Mouse (Mus musculus): ENCODE measurements at regions not wholly inside any gene's neighbourhood (a gene's known extent, or its start where the extent isn't known, plus 50 kb on each side); places are given as distances from the start of the nearest gene placed in this dataset.

DNA sequence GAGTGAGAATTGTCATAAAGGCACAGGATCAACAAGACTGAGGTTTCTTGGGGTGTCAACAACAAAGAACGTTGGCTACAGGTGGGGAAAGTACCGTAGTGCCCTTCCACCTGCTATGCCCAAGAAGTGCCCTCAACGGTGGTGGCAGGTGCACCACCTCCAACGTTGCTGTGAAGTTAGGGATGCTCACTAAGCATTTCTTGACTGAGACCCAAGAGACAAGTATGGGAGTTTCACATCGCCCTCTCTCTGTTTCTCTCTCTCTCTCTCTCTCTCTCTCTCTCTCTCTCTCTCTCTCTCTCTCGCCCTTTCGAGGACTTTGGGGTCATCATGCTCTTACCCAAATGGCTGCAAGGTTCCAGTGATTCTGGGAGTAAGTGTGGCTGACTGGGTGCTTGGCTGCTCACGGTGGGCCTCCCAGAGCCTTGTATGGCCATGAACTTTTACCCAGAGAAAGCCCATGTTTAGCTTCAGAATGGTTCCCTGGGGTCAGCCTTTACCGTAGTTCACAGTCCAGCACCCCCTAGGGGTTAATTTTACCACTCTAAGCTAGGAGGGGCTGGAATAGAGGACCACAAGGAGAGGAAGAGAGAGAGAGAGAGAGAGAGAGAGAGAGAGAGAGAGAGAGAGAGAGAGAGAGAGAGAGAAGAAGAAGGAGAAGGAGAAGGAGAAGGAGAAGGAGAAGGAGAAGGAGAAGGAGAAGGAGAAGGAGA lies 113.2 kb upstream of the Ccnd2 start:
- peaks cover 14% of the 10 kb centered on the region for H3K4me1 ChIP-seq
- H3K27me3 ChIP-seq (replicated peaks) = peaks cover 47% of the 10 kb centered on the region
- peak overlapping the region; percentile 66 for H3K4me2 ChIP-seq
- H3K4me3 ChIP-seq = no peak overlapping the region
- ATAC-seq = no peak
- 0 out of 2 replicates have a peak overlapping the region, but pooled peaks have one; percentile 26 for H3K27ac ChIP-seq
- 53% methylated on average over 9 of the region's 9 CpGs for WGBS (ENCODE audit: insufficient replicate concordance)
- H3K9me3 ChIP-seq (replicated peaks) = no peaks in the 10 kb centered on the region
- no peak overlapping the region for H3K9ac ChIP-seq
- no peaks in the 10 kb centered on the region for H3K36me3 ChIP-seq

- Histone ChIP-seq H3K4me1 (peaks cover 14% of the 10 kb centered on the region), H3K36me3 (no peaks in the 10 kb centered on the region), H3K4me2 (peak overlapping the region; percentile 66), H3K4me3 (peak overlapping the region; percentile 44), H3K27ac (peak overlapping the region; percentile 66; the same call in 1 of the 2 replicates), H3K9me3 (replicated peaks) (no peaks in the 10 kb centered on the region), H3K27me3 (replicated peaks) (peaks cover 52% of the 10 kb centered on the region), H3K9ac (peak overlapping the region; percentile 59)
- WGBS (ENCODE audit: insufficient replicate concordance) = 2% methylated on average over 20 of the region's 21 CpGs
- peak; percentile 27; the same call in 1 of the 2 replicates for ATAC-seq
These were observed 114.2 kb upstream of the Ccnd2 start for GRCm38 (mm10) chr6:127265901-127266812.

DNA sequence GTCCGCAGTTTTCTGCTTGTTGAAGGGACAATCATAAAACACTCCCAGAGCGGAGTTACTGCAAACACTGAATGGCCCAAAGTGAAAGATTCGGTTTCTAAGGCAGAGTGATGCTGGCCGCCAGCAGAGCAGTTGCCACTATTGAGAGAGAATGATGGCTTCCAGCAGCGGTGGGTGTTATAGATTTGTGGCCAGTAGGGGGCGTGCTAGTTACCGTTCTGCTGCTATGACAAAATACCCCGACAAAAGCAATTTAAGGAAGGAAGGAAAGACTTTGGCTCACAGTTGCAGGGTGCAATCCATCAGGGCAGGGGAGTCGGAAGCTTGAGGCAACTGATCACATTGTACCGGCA lies 114.8 kb upstream of the Ccnd2 start:
- 0 out of 2 replicates have a peak overlapping the region, but pooled peaks have one; percentile 59 for H3K9ac ChIP-seq
- peak; percentile 34; the same call in 1 of the 2 replicates for ATAC-seq
- WGBS (ENCODE audit: insufficient replicate concordance) = 25% methylated on average over 10 of the region's 10 CpGs
- H3K36me3 ChIP-seq = no peaks in the 10 kb centered on the region
- peak overlapping the region; percentile 44; the same call in 1 of the 2 replicates for H3K4me3 ChIP-seq
- peak overlapping the region; percentile 66; the same call in 1 of the 2 replicates for H3K27ac ChIP-seq
- H3K27me3 ChIP-seq (replicated peaks) = peaks cover 52% of the 10 kb centered on the region
- H3K9me3 ChIP-seq (replicated peaks) = no peaks in the 10 kb centered on the region
- peak overlapping the region; percentile 66 for H3K4me2 ChIP-seq
- peaks cover 14% of the 10 kb centered on the region for H3K4me1 ChIP-seq

DNA sequence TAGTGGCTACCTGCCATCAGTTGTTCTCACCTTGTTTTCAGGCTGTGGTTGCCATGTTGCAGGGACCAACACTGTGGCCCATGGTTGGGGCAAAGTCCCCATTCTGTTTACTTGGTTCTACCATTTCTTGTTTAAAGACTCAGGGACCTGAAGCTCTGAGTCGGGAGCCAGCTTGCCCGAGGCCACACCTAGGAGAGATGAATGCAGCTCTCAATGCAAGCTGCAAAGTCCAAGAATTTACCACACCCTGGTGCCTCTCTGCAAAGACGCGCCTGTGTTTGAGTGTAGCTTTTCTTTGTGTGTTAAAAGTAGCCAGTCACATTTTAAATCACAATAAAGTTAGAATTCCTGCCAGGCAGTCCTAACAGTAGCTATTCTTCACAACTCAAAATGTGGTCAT lies 117.0 kb upstream of the Ccnd2 start:
- Histone ChIP-seq H3K4me2 (no peak overlapping the region), H3K9me3 (replicated peaks) (no peaks in the 10 kb centered on the region), H3K9ac (no peak overlapping the region), H3K36me3 (no peaks in the 10 kb centered on the region), H3K27ac (no peak overlapping the region), H3K4me1 (peaks cover 14% of the 10 kb centered on the region), H3K27me3 (replicated peaks) (peaks cover 52% of the 10 kb centered on the region), H3K4me3 (no peak overlapping the region)
- no peak for ATAC-seq
- 68% methylated on average over 4 of the region's 4 CpGs for WGBS (ENCODE audit: insufficient replicate concordance)

DNA sequence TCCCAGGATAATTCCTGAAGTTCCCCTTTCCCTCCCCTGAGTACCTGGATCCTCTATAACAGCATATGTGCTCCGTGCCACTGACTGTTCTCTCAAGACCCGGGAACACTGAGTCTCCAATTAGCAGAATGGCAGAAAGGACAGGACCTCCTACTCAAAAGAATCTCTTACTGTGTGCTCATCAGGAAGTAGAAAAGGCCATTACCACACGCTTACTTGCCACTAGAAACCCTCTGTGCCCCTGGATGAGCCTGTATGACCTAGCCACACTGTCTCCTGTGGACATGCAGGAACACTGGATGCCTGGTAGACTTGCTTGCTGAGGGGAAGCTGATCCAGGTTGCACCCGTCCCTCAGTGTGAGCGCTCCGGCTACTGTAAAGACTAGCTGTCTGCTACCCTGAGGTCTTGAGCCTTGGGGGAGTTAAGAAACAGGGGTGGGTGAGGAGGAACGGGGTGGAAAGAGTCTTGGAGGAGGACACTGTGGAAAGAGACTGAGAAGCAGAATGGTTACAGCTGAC lies 117.6 kb upstream of the Ccnd2 start:
- Histone ChIP-seq H3K27ac (no peak overlapping the region), H3K27me3 (replicated peaks) (peaks cover 46% of the 10 kb centered on the region), H3K9ac (no peak overlapping the region), H3K9me3 (replicated peaks) (no peaks in the 10 kb centered on the region), H3K4me3 (no peak overlapping the region), H3K4me2 (no peak overlapping the region), H3K4me1 (peaks cover 14% of the 10 kb centered on the region), H3K36me3 (no peaks in the 10 kb centered on the region)
- 66% methylated on average over 7 of the region's 7 CpGs for WGBS (ENCODE audit: insufficient replicate concordance)
- ATAC-seq = no peak

- no peak overlapping the region for H3K4me2 ChIP-seq
- H3K9ac ChIP-seq = no peak overlapping the region
- H3K4me1 ChIP-seq = peaks cover 14% of the 10 kb centered on the region
- no peak overlapping the region for H3K27ac ChIP-seq
- H3K27me3 ChIP-seq (replicated peaks) = peaks cover 38% of the 10 kb centered on the region
- no peak for ATAC-seq
- H3K36me3 ChIP-seq = no peaks in the 10 kb centered on the region
- 87% methylated on average over 9 of the region's 9 CpGs for WGBS (ENCODE audit: insufficient replicate concordance)
- no peaks in the 10 kb centered on the region for H3K9me3 ChIP-seq (replicated peaks)
- H3K4me3 ChIP-seq = no peak overlapping the region
These were observed 118.8 kb upstream of the Ccnd2 start for GRCm38 (mm10) chr6:127270774-127271173.

DNA sequence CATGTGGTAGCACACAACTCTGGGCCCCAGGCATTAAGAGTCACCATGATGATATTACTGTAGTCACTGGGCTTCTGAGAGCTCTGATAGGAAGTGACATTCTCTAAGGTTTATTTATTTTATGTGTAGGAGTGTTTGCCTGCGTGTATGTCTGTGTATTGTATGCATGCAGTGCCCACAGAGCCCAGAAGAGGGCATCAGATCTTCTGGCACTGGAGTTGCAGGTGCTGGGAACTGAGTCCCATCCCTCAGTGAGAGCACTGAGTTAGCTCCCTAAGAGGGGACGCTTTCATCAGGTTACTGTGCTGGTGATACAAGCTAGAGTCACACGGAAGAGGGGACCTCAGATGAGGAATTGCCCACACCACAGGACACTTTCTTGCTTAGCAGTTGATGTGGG lies 119.4 kb upstream of the Ccnd2 start:
- H3K4me1 ChIP-seq = peaks cover 9% of the 10 kb centered on the region
- no peak overlapping the region for H3K9ac ChIP-seq
- H3K36me3 ChIP-seq = no peaks in the 10 kb centered on the region
- ATAC-seq = no peak
- H3K27me3 ChIP-seq (replicated peaks) = peaks cover 33% of the 10 kb centered on the region
- 80% methylated on average over 3 of the region's 3 CpGs for WGBS (ENCODE audit: insufficient replicate concordance)
- no peaks in the 10 kb centered on the region for H3K9me3 ChIP-seq (replicated peaks)
- H3K4me3 ChIP-seq = no peak overlapping the region
- no peak overlapping the region for H3K4me2 ChIP-seq
- no peak overlapping the region for H3K27ac ChIP-seq

DNA sequence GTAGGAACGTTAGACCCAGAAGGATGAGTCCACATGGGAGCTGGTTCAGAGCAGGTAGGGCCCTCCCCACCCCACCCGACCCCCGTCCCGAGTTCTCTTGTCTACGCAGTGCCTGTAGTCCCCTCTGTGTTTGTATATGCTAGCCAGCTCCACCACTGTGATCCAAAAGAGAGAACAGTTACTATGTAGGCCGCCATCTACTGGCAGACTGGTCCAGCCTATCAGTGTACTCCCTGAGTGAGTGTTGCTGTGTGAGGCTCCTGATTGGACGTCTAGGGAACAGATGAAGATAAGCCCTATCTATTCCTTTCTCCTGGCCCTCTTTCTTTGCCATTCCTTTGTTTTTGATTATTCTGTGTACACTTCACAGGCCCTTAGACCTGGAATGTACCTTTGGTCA lies 120.6 kb upstream of the Ccnd2 start:
- 46% methylated on average over 7 of the region's 7 CpGs for WGBS (ENCODE audit: insufficient replicate concordance)
- peaks cover 21% of the 10 kb centered on the region for H3K27me3 ChIP-seq (replicated peaks)
- no peak overlapping the region for H3K4me3 ChIP-seq
- H3K4me2 ChIP-seq = no peak overlapping the region
- peak; percentile 60; the same call in 1 of the 2 replicates for ATAC-seq
- H3K27ac ChIP-seq = no peak overlapping the region
- H3K9me3 ChIP-seq (replicated peaks) = no peaks in the 10 kb centered on the region
- H3K9ac ChIP-seq = no peak overlapping the region
- no peaks in the 10 kb centered on the region for H3K4me1 ChIP-seq
- no peaks in the 10 kb centered on the region for H3K36me3 ChIP-seq

GRCm38 (mm10) chr6:127274732-127275429 lies 122.9 kb upstream of the Ccnd2 start:
- Histone ChIP-seq H3K4me1 (no peaks in the 10 kb centered on the region), H3K36me3 (no peaks in the 10 kb centered on the region), H3K27ac (no peak overlapping the region), H3K4me3 (no peak overlapping the region), H3K4me2 (no peak overlapping the region), H3K9me3 (replicated peaks) (peaks cover 9% of the 10 kb centered on the region; the same call in 1 of the 2 replicates), H3K27me3 (replicated peaks) (0 out of 2 replicates have a peak, but pooled peaks cover 5% of the 10 kb centered on the region), H3K9ac (no peak overlapping the region)
- ATAC-seq = no peak
- 85% methylated on average over 9 of the region's 9 CpGs for WGBS (ENCODE audit: insufficient replicate concordance)

- no peak overlapping the region for H3K4me3 ChIP-seq
- 0 out of 2 replicates have a peak, but pooled peaks cover 4% of the 10 kb centered on the region for H3K27me3 ChIP-seq (replicated peaks)
- peaks cover 9% of the 10 kb centered on the region; the same call in 1 of the 2 replicates for H3K9me3 ChIP-seq (replicated peaks)
- no peak overlapping the region for H3K27ac ChIP-seq
- H3K36me3 ChIP-seq = no peaks in the 10 kb centered on the region
- WGBS (ENCODE audit: insufficient replicate concordance) = 82% methylated on average over 2 of the region's 2 CpGs
- H3K9ac ChIP-seq = no peak overlapping the region
- H3K4me2 ChIP-seq = no peak overlapping the region
- no peak for ATAC-seq
- no peaks in the 10 kb centered on the region for H3K4me1 ChIP-seq
These were observed 123.4 kb upstream of the Ccnd2 start for GRCm38 (mm10) chr6:127275430-127275784.

DNA sequence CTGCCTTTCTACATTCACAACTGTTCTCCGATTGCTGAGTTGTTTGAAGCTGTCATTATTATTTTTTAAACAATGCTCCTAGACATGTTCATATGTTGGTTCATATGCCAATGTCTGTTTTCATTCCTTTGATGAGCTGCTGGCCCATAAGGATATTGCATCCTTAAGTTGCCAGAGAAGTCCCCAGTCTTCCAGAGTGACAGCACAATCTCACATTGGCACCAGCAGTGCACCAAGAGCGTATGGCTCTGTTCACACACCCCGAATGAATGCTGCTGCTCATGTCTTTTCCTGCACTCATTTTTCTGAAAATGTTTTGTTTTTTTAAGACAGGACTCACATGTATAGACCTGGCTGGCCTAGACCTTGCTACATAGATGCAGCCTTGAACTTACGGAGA lies 124.4 kb upstream of the Ccnd2 start:
- 80% methylated on average over 4 of the region's 4 CpGs for WGBS (ENCODE audit: insufficient replicate concordance)
- H3K4me2 ChIP-seq = no peak overlapping the region
- H3K36me3 ChIP-seq = no peaks in the 10 kb centered on the region
- H3K27ac ChIP-seq = no peak overlapping the region
- no peak overlapping the region for H3K9ac ChIP-seq
- H3K4me3 ChIP-seq = no peak overlapping the region
- H3K9me3 ChIP-seq (replicated peaks) = peaks cover 9% of the 10 kb centered on the region; the same call in 1 of the 2 replicates
- no peaks in the 10 kb centered on the region for H3K4me1 ChIP-seq
- no peak for ATAC-seq
- H3K27me3 ChIP-seq (replicated peaks) = no peaks in the 10 kb centered on the region
